Mouse (Mus musculus) lung, embryonic 14.5 days (tissue): ENCODE data around the gene Sema5a. TPM values are rescaled to one million over a fixed set of nuclear protein-coding genes. Genes with fewer than 3 reads are reported as not detected.
A peak's percentile ranks its signal among the peaks of the same experiment; 100 is the strongest.
"Not testable (repeated sequence)": the region's sequence is repeated elsewhere in the genome, so short reads cannot be mapped to it uniquely, and the experiment has no call there.

Experiments
- ATAC-seq: fragments of 200-750 bp; cut with Nextera tagmentation; 2 replicates; pipeline ENCODE4 v1.8.0; 2017; ENCODE audit warnings: mild to moderate bottlenecking, moderate TSS enrichment, moderate library complexity; ENCODE audit not compliant: insufficient read depth
- DNase-seq: peaks from one replicate; pipeline ENCODE4 v3.0.0-alpha.2; 2015
- H3K27ac ChIP-seq: fragments of 300-500 bp; sonication (generic); 2 replicates; pipeline ENCODE4 v1.5.1; 2014; ENCODE audit warnings: low read depth, mild to moderate bottlenecking, moderate library complexity
- H3K27me3 ChIP-seq: fragments of 300-500 bp; sonication (generic); 2 replicates; pipeline ENCODE4 v1.6.1; 2014; ENCODE audit warnings: low read length, control low read depth; ENCODE audit not compliant: insufficient read depth
- H3K36me3 ChIP-seq: fragments of 300-500 bp; sonication (generic); 2 replicates; pipeline ENCODE4 v1.6.1; 2014; ENCODE audit warnings: control low read depth; ENCODE audit not compliant: insufficient read depth
- H3K4me1 ChIP-seq: fragments of 300-500 bp; sonication (generic); 2 replicates; pipeline ENCODE4 v1.6.1; 2014; ENCODE audit warnings: antibody characterized with exemption, control low read depth; ENCODE audit not compliant: insufficient read depth
- H3K4me2 ChIP-seq: fragments of 300-500 bp; sonication (generic); 2 replicates; pipeline ENCODE4 v1.6.1; 2014; ENCODE audit warnings: mild to moderate bottlenecking
- H3K4me3 ChIP-seq: fragments of 300-500 bp; sonication (generic); 2 replicates; pipeline ENCODE4 v1.5.1; 2014; ENCODE audit warnings: low read depth, low read length
- H3K9ac ChIP-seq: fragments of 300-500 bp; sonication (generic); 2 replicates; pipeline ENCODE4 v1.6.1; 2014
- H3K9me3 ChIP-seq: fragments of 300-500 bp; sonication (generic); 2 replicates; pipeline ENCODE4 v1.6.1; 2016; ENCODE audit warnings: low read depth, low read length, control low read depth
- CTCF ChIP-seq: IDR thresholded peaks from 2 replicates; pipeline ENCODE4 v1.5.1; 2016; ENCODE audit warnings: antibody characterized with exemption, low read depth
- WGBS: fragments of 180-500 bp; shearing (Covaris S2); extraction: QIAGEN DNeasy Blood & Tissue Kit; methylation state at CpG from one replicate; pipeline ENCODE4 v1.1.7; 2014; 5-methylcytosine and 5-hydroxymethylcytosine counted together
- polyA plus RNA-seq: library from polyadenylated mRNA; unstranded; fragments of >200 nt; fragmentation: Nextera tagmentation; extraction: Ambion mirVana; gene quantifications from 2 replicates; pipeline ENCODE4 v1.2.1, GENCODE M21; 2014

Gene Sema5a
- polyA plus RNA-seq, 1 experiment from 2014 or later = 17.9 TPM

- no peaks in the 10 kb centered on the region for H3K4me1 ChIP-seq
- ATAC-seq = peak; percentile 44; the same call in 1 of the 2 replicates
- H3K27me3 ChIP-seq = no peaks in the 10 kb centered on the region
- no peak overlapping the region for H3K4me3 ChIP-seq
- H3K36me3 ChIP-seq = no peaks in the 10 kb centered on the region
- TF ChIP-seq CTCF = no peak
- no peak overlapping the region for H3K4me2 ChIP-seq
- peak; percentile 62 for DNase-seq
- no peak overlapping the region for H3K27ac ChIP-seq
- WGBS = 62% methylated on average over 3 of the region's 3 CpGs
- no peaks in the 10 kb centered on the region for H3K9me3 ChIP-seq
- no peak overlapping the region for H3K9ac ChIP-seq
These were observed 19.2 kb upstream of the Sema5a start for GRCm38 (mm10) chr15:32225394-32225793.

GRCm38 (mm10) chr15:32226381-32226780 is 18.2 kb upstream of the Sema5a start:
- no peak overlapping the region for H3K27ac ChIP-seq
- H3K9ac ChIP-seq = no peak overlapping the region
- 79% methylated on average over 6 of the region's 6 CpGs for WGBS
- H3K36me3 ChIP-seq = no peaks in the 10 kb centered on the region
- H3K4me3 ChIP-seq = no peak overlapping the region
- TF ChIP-seq CTCF = no peak
- H3K4me1 ChIP-seq = no peaks in the 10 kb centered on the region
- H3K4me2 ChIP-seq = no peak overlapping the region
- H3K9me3 ChIP-seq = no peaks in the 10 kb centered on the region
- DNase-seq (no peak), ATAC-seq (no peak)
- H3K27me3 ChIP-seq = no peaks in the 10 kb centered on the region

- WGBS = 81% methylated on average over 7 of the region's 7 CpGs
- no peaks in the 10 kb centered on the region for H3K27me3 ChIP-seq
- H3K27ac ChIP-seq = no peak overlapping the region
- no peaks in the 10 kb centered on the region for H3K9me3 ChIP-seq
- H3K36me3 ChIP-seq = no peaks in the 10 kb centered on the region
- ATAC-seq (no peak), DNase-seq (no peak)
- no peak for TF ChIP-seq CTCF
- no peak overlapping the region for H3K4me2 ChIP-seq
- no peak overlapping the region for H3K9ac ChIP-seq
- no peaks in the 10 kb centered on the region for H3K4me1 ChIP-seq
- no peak overlapping the region for H3K4me3 ChIP-seq
These were observed 17.7 kb upstream of the Sema5a start for GRCm38 (mm10) chr15:32226888-32227395.

- H3K27me3 ChIP-seq = no peaks in the 10 kb centered on the region
- no peak overlapping the region for H3K4me3 ChIP-seq
- H3K4me2 ChIP-seq = no peak overlapping the region
- no peaks in the 10 kb centered on the region for H3K36me3 ChIP-seq
- no peaks in the 10 kb centered on the region for H3K9me3 ChIP-seq
- no peak overlapping the region for H3K27ac ChIP-seq
- H3K4me1 ChIP-seq = no peaks in the 10 kb centered on the region
- TF ChIP-seq CTCF = no peak
- DNase-seq (no peak), ATAC-seq (no peak)
- 92% methylated on average over 2 of the region's 2 CpGs for WGBS
- H3K9ac ChIP-seq = no peak overlapping the region
These were observed 14.5 kb upstream of the Sema5a start for GRCm38 (mm10) chr15:32230066-32230465.

- WGBS = 78% methylated on average over 3 of the region's 3 CpGs
- Histone ChIP-seq H3K27ac (no peak overlapping the region), H3K4me1 (no peaks in the 10 kb centered on the region), H3K27me3 (no peaks in the 10 kb centered on the region), H3K4me3 (no peak overlapping the region), H3K9ac (no peak overlapping the region), H3K4me2 (no peak overlapping the region), H3K9me3 (no peaks in the 10 kb centered on the region), H3K36me3 (no peaks in the 10 kb centered on the region)
- DNase-seq = no peak
- no peak for TF ChIP-seq CTCF
- no peak for ATAC-seq
These were observed 12.4 kb upstream of the Sema5a start for GRCm38 (mm10) chr15:32232189-32232588.

GRCm38 (mm10) chr15:32232666-32233141 is 11.9 kb upstream of the Sema5a start:
- not testable (repeated sequence) for H3K27ac ChIP-seq, H3K27me3 ChIP-seq, H3K36me3 ChIP-seq, H3K9ac ChIP-seq, H3K4me2 ChIP-seq, H3K9me3 ChIP-seq, H3K4me3 ChIP-seq, H3K4me1 ChIP-seq
- WGBS = 12% methylated on average over 8 of the region's 8 CpGs
- DNase-seq = peak; percentile 34
- peak; percentile 56; the same call in 1 of the 2 replicates for ATAC-seq

- ATAC-seq = no peak
- 88% methylated on average over 1 of the region's 1 CpGs for WGBS
- H3K27ac ChIP-seq = no peak overlapping the region
- no peak overlapping the region for H3K4me2 ChIP-seq
- no peaks in the 10 kb centered on the region for H3K9me3 ChIP-seq
- no peak overlapping the region for H3K4me3 ChIP-seq
- no peaks in the 10 kb centered on the region for H3K36me3 ChIP-seq
- no peak for DNase-seq
- no peaks in the 10 kb centered on the region for H3K27me3 ChIP-seq
- H3K4me1 ChIP-seq = no peaks in the 10 kb centered on the region
- no peak for TF ChIP-seq CTCF
- H3K9ac ChIP-seq = no peak overlapping the region
These were observed 11.2 kb upstream of the Sema5a start for GRCm38 (mm10) chr15:32233451-32233850.

GRCm38 (mm10) chr15:32239099-32239498 is 5.5 kb upstream of the Sema5a start:
- no peak for TF ChIP-seq CTCF
- no peak for ATAC-seq
- no peak overlapping the region for H3K27ac ChIP-seq
- H3K4me1 ChIP-seq = 0 out of 2 replicates have a peak, but pooled peaks cover 4% of the 10 kb centered on the region
- no peaks in the 10 kb centered on the region for H3K27me3 ChIP-seq
- WGBS = 82% methylated on average over 2 of the region's 2 CpGs
- H3K9ac ChIP-seq = no peak overlapping the region
- no peak overlapping the region for H3K4me2 ChIP-seq
- no peak overlapping the region for H3K4me3 ChIP-seq
- H3K9me3 ChIP-seq = no peaks in the 10 kb centered on the region
- peaks cover 11% of the 10 kb centered on the region for H3K36me3 ChIP-seq
- DNase-seq = no peak
